Mouse (Mus musculus): ENCODE results near the gene Gm6685. TPM values are rescaled to one million over a fixed set of nuclear protein-coding genes. Genes with fewer than 3 reads are reported as not detected.
A peak's percentile ranks its signal among the peaks of the same experiment; 100 is the strongest.
"Not testable (repeated sequence)": the region's sequence is repeated elsewhere in the genome, so short reads cannot be mapped to it uniquely, and the experiment has no call there.

The Gm6685 gene
- polyA plus RNA-seq (2015; fragmentation: Nextera tagmentation; extraction: Ambion mirVana), result not detected in 2 replicates

DNA sequence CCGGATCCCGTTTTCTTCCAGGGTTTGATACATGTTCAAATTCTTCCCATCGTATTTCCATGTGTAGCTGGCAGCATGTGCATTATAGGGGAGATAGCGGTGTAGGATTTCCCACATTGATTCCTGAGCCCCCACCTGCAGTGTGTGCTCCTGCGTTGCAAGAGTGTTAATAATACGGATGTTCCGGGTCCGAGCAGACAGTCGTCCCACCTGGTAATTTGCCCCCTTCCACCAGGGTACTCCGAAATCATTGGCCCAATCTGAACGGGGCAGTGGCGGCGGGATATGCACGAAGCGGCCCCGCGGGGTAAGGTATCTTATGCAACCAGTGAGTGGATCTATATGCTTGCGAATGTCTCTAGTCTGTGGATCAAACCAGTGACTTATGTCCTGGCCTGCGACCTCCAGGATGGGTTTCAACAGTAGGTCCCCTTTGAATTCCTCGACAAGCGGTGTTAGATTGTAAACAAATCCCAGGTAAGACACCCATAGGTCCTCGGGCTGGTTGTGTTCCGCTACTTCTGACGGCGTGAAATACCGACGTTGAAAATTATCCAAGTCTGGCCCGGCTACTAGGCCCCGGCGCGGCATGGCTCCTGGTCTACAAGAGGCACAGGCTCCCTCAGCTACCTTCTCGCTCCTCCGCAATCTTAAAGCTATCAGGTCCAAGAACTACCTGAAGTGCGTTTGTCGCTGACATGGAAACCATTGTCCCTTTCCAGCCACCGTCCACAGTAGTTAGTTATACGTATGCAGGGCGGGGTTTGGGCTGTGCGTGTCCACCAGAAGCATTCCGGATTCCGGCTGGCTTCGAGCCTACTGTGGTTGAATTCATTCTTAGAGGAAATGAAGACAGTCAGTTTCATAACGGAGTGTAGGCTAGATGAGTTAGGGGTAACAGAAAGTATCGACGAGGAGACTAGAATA is at the start of gene Gm6685:
Gm6685 (minus strand) TSS at position 644 of the 927 bp plus-strand sequence.
- H3K27ac ChIP-seq; H3K9ac ChIP-seq; H3K4me1 ChIP-seq; H3K4me3 ChIP-seq; H3K27me3 ChIP-seq; H3K9me3 ChIP-seq; H3K4me2 ChIP-seq; ATAC-seq (ENCODE audit: insufficient number of reproducible peaks, insufficient read depth, low FRiP score, low TSS enrichment, low read depth); H3K36me3 ChIP-seq: not testable (repeated sequence)
- WGBS, result 93% methylated on average over 45 of the region's 45 CpGs

DNA sequence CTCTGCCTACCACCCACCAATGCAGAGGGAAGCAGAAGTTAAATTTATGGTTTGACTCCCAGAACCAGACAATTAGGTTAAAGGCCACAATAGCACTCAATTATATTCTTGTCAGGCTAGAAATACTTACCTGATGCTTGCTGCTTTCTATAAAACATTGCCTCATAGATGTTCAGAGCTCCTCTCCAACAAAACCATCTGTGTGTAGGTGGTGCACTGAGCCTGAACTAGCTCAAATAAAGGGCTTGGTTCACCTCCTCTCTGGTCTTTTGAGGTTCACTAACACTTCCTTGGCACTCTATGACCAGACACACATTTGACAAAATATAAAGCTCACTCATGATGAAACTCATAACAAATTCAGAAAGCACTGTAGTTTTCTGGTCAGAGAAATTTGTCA is 36.2 kb upstream of the Gm6685 start:
- Histone ChIP-seq H3K9me3 (no peaks in the 10 kb centered on the region), H3K4me3 (no peak overlapping the region), H3K27ac (no peak overlapping the region), H3K4me1 (no peaks in the 10 kb centered on the region), H3K36me3 (no peaks in the 10 kb centered on the region), H3K9ac (no peak overlapping the region), H3K4me2 (no peak overlapping the region), H3K27me3 (no peaks in the 10 kb centered on the region)
- ATAC-seq (ENCODE audit: insufficient number of reproducible peaks, insufficient read depth, low FRiP score, low TSS enrichment, low read depth), result no peak

DNA sequence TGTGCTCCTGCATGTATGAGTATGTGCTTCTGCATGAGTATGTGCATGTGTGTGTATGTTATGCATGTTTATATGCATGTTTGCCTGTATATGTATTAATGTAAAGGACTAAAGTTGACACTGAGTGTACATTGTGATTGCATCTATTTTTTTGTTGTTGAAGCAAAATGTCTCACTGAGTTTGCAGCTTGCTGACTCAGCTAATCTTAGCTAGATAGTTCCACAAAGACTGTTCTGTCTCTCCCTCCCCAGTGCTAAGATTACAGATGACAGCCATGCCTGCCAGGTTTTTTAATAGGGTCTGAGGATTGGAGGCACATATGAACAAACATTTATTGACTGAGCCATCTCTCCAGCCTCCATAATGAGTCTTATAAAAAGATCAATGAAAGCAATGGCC is 35.0 kb upstream of the Gm6685 start:
- no peak for ATAC-seq (ENCODE audit: insufficient number of reproducible peaks, insufficient read depth, low FRiP score, low TSS enrichment, low read depth)
- Histone ChIP-seq H3K36me3 (no peaks in the 10 kb centered on the region), H3K9me3 (no peaks in the 10 kb centered on the region), H3K27ac (no peak overlapping the region), H3K9ac (no peak overlapping the region), H3K4me1 (no peaks in the 10 kb centered on the region), H3K4me3 (no peak overlapping the region), H3K4me2 (no peak overlapping the region), H3K27me3 (no peaks in the 10 kb centered on the region)

DNA sequence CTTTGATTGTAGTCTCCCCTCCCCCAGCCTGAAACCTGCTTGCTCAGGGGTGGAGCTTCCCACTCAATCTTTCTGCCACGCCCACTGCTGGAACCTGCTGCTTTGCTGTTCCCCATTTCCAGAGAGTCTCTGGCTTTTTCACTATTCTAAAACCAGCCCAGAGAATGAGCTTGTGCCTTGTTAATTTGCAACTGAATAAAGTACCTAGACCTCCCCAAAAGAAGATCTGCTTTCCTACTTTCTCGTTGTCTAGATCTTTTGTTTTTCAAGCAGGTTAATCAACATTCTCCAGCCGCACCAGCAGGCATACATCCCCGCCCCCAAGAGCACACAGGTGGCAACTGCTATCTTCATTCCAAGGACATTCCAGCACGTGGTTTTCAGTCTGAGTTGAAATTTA is 31.7 kb upstream of the Gm6685 start:
- 59% methylated on average over 5 of the region's 5 CpGs for WGBS
- not testable (repeated sequence) for H3K4me1 ChIP-seq; ATAC-seq (ENCODE audit: insufficient number of reproducible peaks, insufficient read depth, low FRiP score, low TSS enrichment, low read depth); H3K4me3 ChIP-seq; H3K27ac ChIP-seq; H3K27me3 ChIP-seq; H3K9ac ChIP-seq; H3K9me3 ChIP-seq; H3K36me3 ChIP-seq; H3K4me2 ChIP-seq

DNA sequence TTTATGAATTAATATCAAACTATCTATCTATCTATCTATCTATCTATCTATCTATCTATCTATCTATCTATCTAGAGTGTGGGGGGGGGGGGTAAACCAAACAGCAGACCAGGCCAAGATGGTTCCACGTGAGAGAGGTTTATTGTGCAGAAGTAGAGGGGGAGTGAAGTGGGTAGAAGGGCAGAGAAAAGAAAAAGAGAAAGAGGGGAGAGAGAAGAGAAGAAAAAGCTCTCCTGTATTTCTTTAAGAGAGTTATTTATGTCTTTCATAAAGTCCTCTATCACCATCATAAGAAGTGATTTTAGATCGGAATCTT is 26.2 kb upstream of the Gm6685 start:
- no peak for ATAC-seq (ENCODE audit: insufficient number of reproducible peaks, insufficient read depth, low FRiP score, low TSS enrichment, low read depth)
- H3K4me3 ChIP-seq, result peak overlapping the region; percentile 42
- H3K9me3 ChIP-seq, result no peaks in the 10 kb centered on the region
- no peak overlapping the region for H3K27ac ChIP-seq
- H3K4me2 ChIP-seq, result peak overlapping the region; percentile 71
- H3K27me3 ChIP-seq, result no peaks in the 10 kb centered on the region
- H3K9ac ChIP-seq, result peak overlapping the region; percentile 64
- H3K4me1 ChIP-seq, result 0 out of 2 replicates have a peak, but pooled peaks cover 8% of the 10 kb centered on the region
- H3K36me3 ChIP-seq, result no peaks in the 10 kb centered on the region
- WGBS, result 54% methylated on average over 2 of the region's 2 CpGs

DNA sequence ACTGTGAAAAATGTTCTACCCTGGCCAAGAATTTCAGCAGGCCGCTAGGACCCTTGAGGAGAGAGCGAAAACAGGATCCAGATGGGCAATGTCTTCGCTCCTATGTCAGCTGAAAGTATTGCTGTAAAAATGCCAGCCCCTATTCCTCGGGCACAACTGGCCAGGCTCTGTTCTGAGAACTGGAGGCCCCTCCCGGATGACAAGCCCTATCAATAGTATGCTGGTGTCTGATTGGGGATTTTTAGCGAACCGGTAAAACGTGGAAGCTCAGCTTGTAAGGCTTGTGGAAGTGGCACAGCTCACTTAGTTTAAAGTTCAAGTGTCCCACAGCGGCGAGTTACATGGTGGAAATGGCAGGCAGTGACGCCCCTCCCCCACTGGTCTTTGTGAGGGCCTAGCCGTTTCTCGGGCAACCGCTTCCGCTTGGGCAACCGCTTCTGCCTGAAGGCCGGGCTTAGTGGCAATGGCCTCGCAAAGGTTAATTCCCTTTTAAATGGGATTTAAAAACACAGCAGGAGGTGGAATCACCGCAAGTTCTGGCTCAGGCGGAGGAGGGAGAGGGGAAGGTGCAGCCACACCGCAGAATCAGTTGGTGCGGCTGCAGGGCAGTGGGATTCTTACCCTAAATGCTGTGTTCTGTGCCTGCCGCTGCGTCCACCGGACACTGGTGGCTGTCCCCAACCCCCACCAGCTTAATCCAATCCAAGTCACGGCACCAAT is 25.7 kb upstream of the Gm6685 start:
- peak overlapping the region; percentile 64 for H3K9ac ChIP-seq
- H3K27ac ChIP-seq, result peak overlapping the region; percentile 16; the same call in 1 of the 2 replicates
- no peaks in the 10 kb centered on the region for H3K36me3 ChIP-seq
- peak overlapping the region; percentile 71 for H3K4me2 ChIP-seq
- ATAC-seq (ENCODE audit: insufficient number of reproducible peaks, insufficient read depth, low FRiP score, low TSS enrichment, low read depth), result peak; percentile 71
- peak overlapping the region; percentile 42 for H3K4me3 ChIP-seq
- 0 out of 2 replicates have a peak, but pooled peaks cover 8% of the 10 kb centered on the region for H3K4me1 ChIP-seq
- 6% methylated on average over 26 of the region's 26 CpGs for WGBS
- H3K9me3 ChIP-seq, result no peaks in the 10 kb centered on the region
- no peaks in the 10 kb centered on the region for H3K27me3 ChIP-seq

DNA sequence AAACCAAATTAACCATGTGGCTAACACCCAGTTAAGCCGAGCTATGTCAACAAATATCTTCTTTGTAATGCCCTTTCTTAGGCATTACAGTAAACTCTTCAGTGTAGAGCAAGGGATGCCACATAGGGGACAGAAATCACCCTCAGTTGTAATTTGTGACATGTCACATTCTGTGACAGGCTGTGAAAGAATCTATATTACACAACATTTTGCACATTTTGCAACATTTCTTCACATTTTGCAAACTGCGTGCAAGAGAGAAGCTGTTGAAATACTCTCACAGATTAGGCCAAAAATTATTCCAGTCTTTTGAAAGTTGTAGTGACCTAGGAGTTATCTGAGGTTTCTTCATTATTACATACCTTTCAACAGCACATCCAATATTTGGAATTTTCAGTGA is 3.8 kb upstream of the Gm6685 start:
- no peaks in the 10 kb centered on the region for H3K36me3 ChIP-seq
- H3K9ac ChIP-seq, result no peak overlapping the region
- H3K4me2 ChIP-seq, result no peak overlapping the region
- H3K9me3 ChIP-seq, result no peaks in the 10 kb centered on the region
- no peaks in the 10 kb centered on the region for H3K27me3 ChIP-seq
- H3K4me3 ChIP-seq, result no peak overlapping the region
- 87% methylated on average over 2 of the region's 2 CpGs for WGBS
- H3K4me1 ChIP-seq, result no peaks in the 10 kb centered on the region
- ATAC-seq (ENCODE audit: insufficient number of reproducible peaks, insufficient read depth, low FRiP score, low TSS enrichment, low read depth), result no peak
- no peak overlapping the region for H3K27ac ChIP-seq

DNA sequence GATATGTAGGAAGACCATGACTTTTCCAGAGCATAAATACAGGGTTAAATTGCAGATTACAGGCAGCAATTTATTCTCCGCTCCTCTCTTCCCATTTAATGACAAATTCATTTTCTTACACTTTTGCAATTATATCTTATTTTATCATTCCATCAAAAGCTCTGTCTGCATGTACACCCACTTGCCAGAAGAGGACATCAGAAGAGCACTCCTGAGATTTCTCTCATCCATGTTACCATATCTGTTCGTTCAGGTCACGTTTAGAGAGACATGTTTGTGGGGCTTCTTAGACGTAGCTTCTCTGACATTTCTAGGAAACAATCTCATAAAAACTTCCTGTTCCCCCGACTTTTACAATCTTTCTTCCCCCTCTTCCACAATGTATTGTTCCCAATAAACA is 2.2 kb upstream of the Gm6685 start:
- Histone ChIP-seq H3K4me1 (no peaks in the 10 kb centered on the region), H3K9me3 (no peaks in the 10 kb centered on the region), H3K4me3 (no peak overlapping the region), H3K36me3 (no peaks in the 10 kb centered on the region), H3K4me2 (no peak overlapping the region), H3K27me3 (no peaks in the 10 kb centered on the region), H3K27ac (no peak overlapping the region), H3K9ac (no peak overlapping the region)
- no peak for ATAC-seq (ENCODE audit: insufficient number of reproducible peaks, insufficient read depth, low FRiP score, low TSS enrichment, low read depth)
- WGBS, result 70% methylated on average over 5 of the region's 5 CpGs

DNA sequence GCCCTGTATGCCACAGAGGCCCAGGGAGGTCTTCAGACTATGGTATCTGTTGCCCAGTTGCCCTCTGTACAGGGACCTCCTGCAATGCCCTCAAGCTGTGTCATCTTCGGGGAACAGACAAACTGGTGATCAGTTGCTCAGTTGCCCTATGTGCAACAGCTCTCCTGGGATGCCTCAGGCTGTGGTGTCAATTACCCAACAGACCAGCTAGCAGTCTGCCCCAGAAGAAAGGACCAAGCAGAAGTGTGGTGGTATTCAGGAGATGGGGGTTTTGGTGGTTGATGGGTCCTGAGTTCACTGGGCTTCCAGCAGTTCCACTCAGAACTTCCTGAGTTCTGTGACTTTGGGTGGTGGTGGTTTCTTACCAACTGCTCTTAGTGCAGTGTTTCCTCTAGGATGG is 11.8 kb downstream of the Gm6685 start:
- no peak for ATAC-seq (ENCODE audit: insufficient number of reproducible peaks, insufficient read depth, low FRiP score, low TSS enrichment, low read depth)
- Histone ChIP-seq H3K9me3 (no peaks in the 10 kb centered on the region), H3K4me3 (no peak overlapping the region), H3K36me3 (no peaks in the 10 kb centered on the region), H3K9ac (no peak overlapping the region), H3K27me3 (no peaks in the 10 kb centered on the region), H3K4me1 (no peaks in the 10 kb centered on the region), H3K4me2 (no peak overlapping the region), H3K27ac (no peak overlapping the region)
- 66% methylated on average over 1 of the region's 1 CpGs for WGBS

DNA sequence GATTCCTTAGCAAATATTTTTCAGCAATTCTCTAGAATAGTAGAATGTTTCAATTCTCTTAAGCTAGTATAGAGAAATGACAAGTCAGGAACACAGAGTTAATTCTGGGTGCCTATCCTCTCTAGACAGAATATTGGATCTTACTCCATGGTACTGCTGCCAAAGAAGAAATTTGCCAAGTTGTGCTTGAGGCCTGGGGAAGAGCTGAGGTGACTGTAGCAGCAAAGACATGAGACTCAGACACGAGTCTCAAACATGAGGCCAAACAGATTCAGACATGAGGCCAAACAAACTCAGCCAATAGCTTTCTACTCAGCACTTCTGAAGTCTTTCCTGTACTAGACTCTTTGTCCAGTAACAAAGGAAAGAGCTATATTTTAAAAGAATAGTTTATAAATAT is 26.3 kb downstream of the Gm6685 start:
- no peak overlapping the region for H3K4me2 ChIP-seq

DNA sequence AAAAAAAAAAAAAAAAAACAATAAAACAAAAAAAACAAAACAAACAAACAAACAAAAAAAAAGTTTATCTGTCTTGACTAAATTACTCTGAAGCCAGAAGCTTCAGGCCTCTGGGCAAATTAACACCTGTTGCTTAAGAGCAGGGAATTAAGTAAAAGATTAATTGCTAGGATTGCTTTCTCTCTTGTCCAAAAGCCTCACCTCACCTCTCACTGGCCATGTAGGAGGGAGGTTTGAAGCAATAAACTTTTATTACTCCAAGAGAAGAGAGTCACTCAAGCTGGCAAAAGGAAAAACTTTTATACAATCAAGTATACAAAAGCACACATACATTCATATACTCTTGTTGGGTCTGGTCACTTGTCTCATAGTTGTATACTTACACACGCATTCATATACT is 31.9 kb downstream of the Gm6685 start:
- H3K4me1 ChIP-seq, result no peaks in the 10 kb centered on the region
- H3K27ac ChIP-seq, result no peak overlapping the region
- H3K9me3 ChIP-seq, result no peaks in the 10 kb centered on the region
- no peak overlapping the region for H3K9ac ChIP-seq
- no peak overlapping the region for H3K4me3 ChIP-seq
- no peaks in the 10 kb centered on the region for H3K36me3 ChIP-seq
- no peaks in the 10 kb centered on the region for H3K27me3 ChIP-seq
- no peak for ATAC-seq (ENCODE audit: insufficient number of reproducible peaks, insufficient read depth, low FRiP score, low TSS enrichment, low read depth)
- WGBS, result 93% methylated on average over 1 of the region's 1 CpGs
- H3K4me2 ChIP-seq, result no peak overlapping the region

More for the DNA sequence above, 26.3 kb downstream of the Gm6685 start:
- Histone ChIP-seq H3K9me3 (no peaks in the 10 kb centered on the region), H3K9ac (no peak overlapping the region), H3K27me3 (no peaks in the 10 kb centered on the region), H3K4me1 (no peaks in the 10 kb centered on the region), H3K27ac (no peak overlapping the region), H3K36me3 (no peaks in the 10 kb centered on the region), H3K4me3 (no peak overlapping the region)
- ATAC-seq (ENCODE audit: insufficient number of reproducible peaks, insufficient read depth, low FRiP score, low TSS enrichment, low read depth), result no peak
- 71% methylated on average over 1 of the region's 1 CpGs for WGBS

DNA sequence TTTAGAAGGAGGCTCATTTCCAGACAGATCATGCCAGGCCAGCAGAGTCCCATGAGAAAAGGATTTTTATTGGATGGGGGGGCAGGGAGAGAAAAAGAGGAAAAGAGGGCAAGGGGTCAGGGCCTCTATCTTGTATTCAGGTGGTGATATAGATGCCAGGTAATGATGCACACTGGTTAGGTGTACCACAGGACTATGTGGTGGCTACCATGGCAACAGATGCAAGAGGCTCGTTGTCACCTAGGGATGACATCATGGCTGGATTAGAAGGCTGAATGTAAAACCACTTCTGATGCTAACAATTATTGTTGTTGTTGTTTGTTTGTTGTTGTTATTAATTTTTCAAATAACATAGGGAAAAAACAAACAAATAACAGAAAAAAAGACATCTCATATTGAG is 49.2 kb downstream of the Gm6685 start:
- Histone ChIP-seq H3K27me3 (no peaks in the 10 kb centered on the region), H3K36me3 (no peaks in the 10 kb centered on the region), H3K27ac (no peak overlapping the region), H3K9me3 (no peaks in the 10 kb centered on the region), H3K4me1 (no peaks in the 10 kb centered on the region), H3K4me3 (no peak overlapping the region), H3K4me2 (no peak overlapping the region), H3K9ac (no peak overlapping the region)
- WGBS, result 91% methylated on average over 1 of the region's 1 CpGs
- no peak for ATAC-seq (ENCODE audit: insufficient number of reproducible peaks, insufficient read depth, low FRiP score, low TSS enrichment, low read depth)
